Mouse (Mus musculus) layer of hippocampus, postnatal 10 days (tissue): ENCODE data around the gene Olfr1274-ps. TPM values are rescaled to one million over a fixed set of nuclear protein-coding genes. Genes with fewer than 3 reads are reported as not detected.
"Not testable (repeated sequence)": the region's sequence is repeated elsewhere in the genome, so short reads cannot be mapped to it uniquely, and the experiment has no call there.

ENCODE experiments used
- DNase-seq, 2 experiments: peaks; one replicate each; pipeline ENCODE4 v3.0.0; 2021; ENCODE audit warnings: low spot score in 2 of 2
- long read RNA-seq: library from polyadenylated mRNA; stranded (forward); transcript quantifications from one replicate; pipeline ENCODE4 v2.0.0, GENCODE M21; 2023
- total RNA-seq, 2 experiments: library from RNA; stranded (reverse); gene quantifications; 2 replicates each; pipeline ENCODE4 v1.2.3; 2021

The Olfr1274-ps gene
- total RNA-seq = not detected
- long read RNA-seq = 0 reads

DNA sequence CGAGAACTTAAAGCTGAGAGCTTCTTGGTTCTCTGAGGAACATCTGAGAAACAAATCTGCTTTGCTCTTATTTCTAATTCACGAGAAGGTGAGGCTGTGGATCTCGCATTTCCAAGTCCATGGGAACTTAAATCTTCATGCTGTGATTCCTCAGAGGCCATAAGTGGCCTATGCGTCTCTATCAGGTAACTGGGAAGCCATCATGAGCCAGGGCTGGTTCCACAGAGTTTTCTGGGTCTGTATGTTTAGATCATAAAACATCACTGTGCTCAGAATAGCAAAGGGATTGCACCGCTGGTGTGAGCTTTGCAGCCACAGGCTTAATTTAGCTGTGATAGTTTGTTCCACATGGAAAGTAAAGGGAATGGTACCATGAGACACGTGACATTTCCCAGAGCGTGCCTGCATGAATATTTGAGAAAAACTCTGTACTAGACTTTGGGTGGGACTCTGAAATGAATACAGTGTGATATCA, at the start of gene Olfr1274-ps:
TSS of gene Olfr1274-ps (plus strand) at position 51 of the 475 bp plus-strand sequence.
- not testable (repeated sequence) for DNase-seq

DNA sequence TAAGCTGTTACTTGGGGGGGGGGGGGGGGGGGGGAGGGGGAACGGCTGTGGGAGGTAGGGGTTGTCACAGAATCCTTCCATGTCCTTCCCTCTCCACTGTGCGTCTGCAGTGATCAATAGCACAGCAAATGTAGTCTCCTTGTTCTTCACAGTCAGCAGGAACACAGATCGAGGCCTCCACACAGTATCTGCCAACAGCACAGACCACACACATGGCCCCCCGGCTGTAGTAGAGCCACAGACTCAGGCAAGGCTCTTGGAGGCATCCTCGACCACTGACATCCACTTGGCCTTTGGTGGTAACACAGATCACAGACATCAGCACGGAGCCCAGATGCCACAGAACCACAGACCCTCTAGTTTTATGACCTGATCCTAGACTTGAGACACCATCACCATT, 47.4 kb upstream of the Olfr1274-ps start:
- not testable (repeated sequence) for DNase-seq

- DNase-seq = not testable (repeated sequence)
These were observed 46.9 kb upstream of the Olfr1274-ps start for GRCm38 (mm10) chr2:90351540-90351939.

GRCm38 (mm10) chr2:90359229-90359628, 39.3 kb upstream of the Olfr1274-ps start:
- not testable (repeated sequence) for DNase-seq

DNA sequence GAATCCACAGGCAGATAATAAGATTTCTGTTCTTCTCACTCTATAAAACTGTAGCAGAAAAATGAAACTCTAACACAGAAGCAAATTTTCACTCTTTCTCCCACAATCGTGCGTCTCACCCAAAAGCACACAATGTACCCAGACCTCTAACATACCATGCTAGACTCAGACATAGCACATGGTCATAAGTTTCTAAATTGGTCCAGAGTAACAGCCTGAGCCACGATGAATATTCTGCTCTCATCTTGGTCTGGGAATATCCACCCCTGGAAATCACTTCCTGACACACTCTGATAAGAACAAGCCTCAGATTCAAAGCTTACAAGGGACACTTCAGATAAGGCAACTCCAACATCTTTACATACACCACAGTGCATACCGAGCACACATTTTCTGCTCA, 38.3 kb upstream of the Olfr1274-ps start:
- DNase-seq = not testable (repeated sequence)

DNA sequence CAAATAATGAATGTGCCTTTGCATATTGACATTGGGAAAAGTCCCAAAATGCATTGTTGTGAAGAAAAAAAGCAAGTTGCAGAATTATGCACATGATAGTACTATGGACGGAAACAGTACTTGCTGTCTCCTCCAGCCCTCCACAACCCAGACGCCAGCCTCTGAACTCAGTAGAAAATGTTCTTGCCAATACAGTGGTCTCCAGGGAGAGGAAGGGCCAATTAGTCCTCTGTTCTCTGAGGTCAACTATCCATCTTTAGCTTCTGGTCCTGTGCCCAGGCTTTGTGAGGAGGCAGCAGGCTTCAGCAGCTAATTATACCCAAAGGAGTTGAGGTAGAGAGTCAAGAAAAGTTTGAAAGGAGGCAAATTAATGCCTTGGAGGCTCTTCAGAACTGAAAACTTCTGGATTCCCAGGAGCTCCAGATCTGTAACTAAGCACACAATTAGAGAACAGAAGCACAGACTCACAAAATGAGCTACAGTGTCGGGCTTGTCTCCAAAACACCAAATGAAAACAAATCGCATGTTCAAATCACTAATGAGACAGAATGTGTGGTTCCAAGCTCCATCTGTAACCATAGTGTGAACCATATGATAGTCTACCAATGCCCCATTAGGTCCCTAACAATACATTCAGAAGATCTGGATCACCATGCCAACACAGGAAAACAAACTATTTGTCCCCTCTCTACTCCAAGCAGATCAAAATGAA, 15.8 kb downstream of the Olfr1274-ps start:
- DNase-seq = not testable (repeated sequence)

GRCm38 (mm10) chr2:90422282-90422681, 23.8 kb downstream of the Olfr1274-ps start:
- not testable (repeated sequence) for DNase-seq

- DNase-seq = not testable (repeated sequence)
These were observed 26.5 kb downstream of the Olfr1274-ps start for GRCm38 (mm10) chr2:90424937-90425336.

DNA sequence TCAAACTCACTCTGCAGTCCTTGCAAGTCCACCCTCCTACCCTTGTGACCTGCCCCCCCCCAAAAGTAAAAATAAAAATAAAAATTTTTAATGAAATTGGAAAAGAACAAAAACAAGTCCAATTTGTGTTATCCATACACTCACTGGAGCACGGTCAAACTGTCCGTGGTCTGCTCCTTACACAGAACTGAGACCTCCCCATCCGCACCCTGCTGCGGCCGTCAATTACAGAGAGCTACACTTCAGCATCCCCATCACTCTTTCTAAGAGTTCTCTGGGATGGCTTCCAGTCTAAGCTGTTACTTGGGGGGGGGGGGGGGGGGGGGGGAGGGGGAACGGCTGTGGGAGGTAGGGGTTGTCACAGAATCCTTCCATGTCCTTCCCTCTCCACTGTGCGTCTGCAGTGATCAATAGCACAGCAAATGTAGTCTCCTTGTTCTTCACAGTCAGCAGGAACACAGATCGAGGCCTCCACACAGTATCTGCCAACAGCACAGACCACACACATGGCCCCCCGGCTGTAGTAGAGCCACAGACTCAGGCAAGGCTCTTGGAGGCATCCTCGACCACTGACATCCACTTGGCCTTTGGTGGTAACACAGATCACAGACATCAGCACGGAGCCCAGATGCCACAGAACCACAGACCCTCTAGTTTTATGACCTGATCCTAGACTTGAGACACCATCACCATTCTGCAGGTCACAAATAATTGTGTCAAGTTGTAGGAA, 30.7 kb downstream of the Olfr1274-ps start:
- DNase-seq = not testable (repeated sequence)

DNA sequence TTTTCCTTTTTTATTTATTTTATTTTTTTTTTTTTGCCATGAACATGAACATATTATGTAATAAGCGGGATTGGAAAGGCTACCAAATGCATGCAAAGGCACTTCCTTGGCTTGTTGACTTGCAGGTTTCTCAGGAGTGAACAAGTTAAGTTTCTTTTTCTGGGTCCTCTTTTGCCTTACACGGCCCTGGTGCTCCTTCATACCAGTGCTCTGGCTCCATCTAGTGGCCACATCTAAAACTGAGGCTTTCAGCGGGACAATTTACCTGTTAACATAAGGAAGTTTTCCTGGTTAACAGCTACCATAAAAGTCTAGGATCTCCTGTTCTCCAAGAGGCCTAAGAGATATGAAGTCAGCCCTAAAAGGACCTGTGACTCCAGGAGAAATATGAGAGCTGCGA, 31.3 kb downstream of the Olfr1274-ps start:
- not testable (repeated sequence) for DNase-seq

DNA sequence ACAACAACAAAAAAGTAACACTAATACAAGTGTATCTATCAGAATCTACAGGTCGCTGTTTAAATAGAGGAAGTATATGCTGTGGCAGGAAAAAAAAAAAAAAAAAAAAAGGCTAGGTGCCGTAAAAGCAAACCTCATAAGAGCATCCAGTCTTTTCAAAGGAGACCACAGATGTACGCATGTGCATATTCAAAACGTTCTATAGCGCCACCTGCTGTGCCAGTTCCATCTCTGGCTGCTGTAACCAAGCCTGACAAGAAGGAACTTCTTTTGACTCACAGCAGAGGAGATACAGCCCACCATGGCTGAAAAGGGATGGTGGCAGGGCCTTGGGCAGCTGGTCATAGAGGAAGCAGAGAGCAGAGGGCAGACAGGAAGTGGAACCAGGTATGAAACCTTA, 39.0 kb downstream of the Olfr1274-ps start:
- DNase-seq = not testable (repeated sequence)

GRCm38 (mm10) chr2:90440169-90440568, 41.7 kb downstream of the Olfr1274-ps start:
- not testable (repeated sequence) for DNase-seq

DNA sequence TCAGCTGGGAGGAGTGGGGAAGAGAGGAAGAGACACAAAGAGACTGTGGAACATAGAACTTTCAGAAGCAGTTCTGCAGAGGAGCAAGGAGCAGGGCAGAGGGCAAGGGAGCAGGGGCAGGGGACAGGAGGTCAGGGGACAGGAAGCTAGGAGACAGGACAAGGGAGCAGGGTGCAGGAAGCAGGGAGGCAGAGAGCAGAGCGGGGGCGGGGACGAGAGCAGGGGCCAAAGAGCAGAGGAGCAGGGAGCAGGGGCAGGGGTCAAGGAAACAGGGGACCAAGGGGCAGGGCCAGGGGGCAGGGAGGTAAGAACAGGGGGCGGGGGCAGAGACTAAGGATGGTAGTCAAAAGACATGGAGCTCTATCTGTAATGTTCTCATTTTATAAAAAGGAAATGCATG, 43.3 kb downstream of the Olfr1274-ps start:
- DNase-seq = not testable (repeated sequence)

DNA sequence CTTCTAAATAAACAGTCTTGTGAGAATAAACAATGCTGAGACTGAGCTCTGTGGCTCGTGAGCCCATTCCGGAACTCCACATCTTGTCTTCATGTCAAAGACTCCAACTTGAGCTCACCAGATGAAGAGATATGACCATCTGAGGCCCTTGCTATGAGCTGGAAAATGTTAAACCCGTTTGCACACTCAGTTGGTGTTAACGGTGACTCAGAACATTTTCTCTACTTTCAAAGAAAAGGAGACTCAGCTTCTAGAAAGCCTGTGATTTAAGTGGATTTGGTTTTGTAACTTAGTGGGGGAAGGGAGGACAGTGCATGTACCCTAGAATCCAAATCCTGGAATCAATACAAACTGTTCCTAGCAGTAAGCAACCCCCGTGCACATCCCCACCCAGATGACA, 45.3 kb downstream of the Olfr1274-ps start:
- DNase-seq = no peak

DNA sequence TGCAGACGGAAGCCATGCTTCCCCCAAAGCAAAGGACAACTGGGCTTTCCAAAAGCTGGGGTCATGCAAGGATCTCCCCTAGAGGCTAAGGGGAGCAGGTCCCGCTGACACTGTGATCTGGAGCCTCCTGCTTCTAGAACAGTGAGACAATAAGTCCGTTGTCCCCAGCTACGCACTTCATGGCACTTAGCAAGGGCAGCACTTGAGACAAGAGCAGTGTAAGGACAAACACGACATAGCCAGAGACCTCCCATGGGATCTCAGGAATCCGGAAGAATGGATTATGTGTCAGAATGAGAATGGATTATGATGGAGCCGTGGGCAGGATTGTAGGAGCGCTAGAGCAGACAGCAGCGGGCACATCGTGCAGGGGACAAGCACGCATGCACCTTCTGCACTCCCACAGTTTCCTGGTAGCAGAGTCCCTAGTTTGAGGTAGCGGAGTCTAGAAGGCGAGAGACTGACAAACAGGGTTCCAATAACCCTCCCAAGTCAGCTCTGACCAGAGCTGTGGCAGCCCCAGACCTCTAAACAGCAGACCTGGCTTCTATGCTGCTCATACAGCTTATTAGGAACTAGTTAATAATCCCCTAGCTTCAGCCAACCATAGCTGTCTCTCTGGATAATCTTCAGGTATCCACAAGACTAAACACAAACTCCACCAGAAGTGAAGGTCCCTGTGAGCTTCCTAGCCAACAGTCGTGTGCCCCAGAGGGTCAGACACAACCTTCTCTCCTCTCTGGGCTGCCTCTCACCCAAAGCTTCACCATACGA, 50.7 kb downstream of the Olfr1274-ps start:
- DNase-seq = no peak

DNA sequence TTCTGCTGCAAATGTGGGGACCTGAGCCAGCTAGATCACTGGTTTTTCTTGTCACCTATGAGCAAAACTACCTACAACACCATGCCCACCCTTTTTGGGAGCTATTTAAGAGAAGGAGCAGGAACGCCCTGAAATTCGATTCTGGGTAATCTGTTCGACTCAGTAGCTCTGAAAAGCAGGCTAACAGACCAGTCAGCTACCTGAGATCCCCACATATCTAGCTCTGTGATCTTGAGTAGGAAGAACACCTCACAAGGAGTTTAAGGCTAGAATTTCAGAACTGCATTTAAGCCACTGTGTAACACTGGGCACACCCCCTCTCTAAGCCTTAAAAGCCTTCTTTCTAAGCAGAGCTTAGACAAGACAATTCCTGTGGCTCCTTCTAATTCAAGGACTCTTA, 53.9 kb downstream of the Olfr1274-ps start:
- no peak for DNase-seq

Other genes with a start within 250 kb of the Olfr1274-ps start
- gene Olfr1270, start 245.6 kb upstream of the Olfr1274-ps start, total RNA-seq = not detected
- gene Olfr1506, start 174.2 kb upstream of the Olfr1274-ps start, total RNA-seq = not detected
- gene Olfr142, start 141.1 kb upstream of the Olfr1274-ps start, total RNA-seq = not detected
- gene Olfr1271, start 127.7 kb upstream of the Olfr1274-ps start, total RNA-seq = not detected
- gene Olfr1272, start 105.8 kb upstream of the Olfr1274-ps start, total RNA-seq = not detected
- under 1 TPM in 1 of 2 experiments, not detected in 1; 0.21 TPM for gene Gm13769, start 76.5 kb upstream of the Olfr1274-ps start, total RNA-seq
- 10 to 100 TPM; 67.7 to 73.0 TPM for gene Ptprj, start 182.0 kb downstream of the Olfr1274-ps start, total RNA-seq